Mouse (Mus musculus) hindbrain, embryonic 16.5 days (tissue): ENCODE data around the gene Nkx2-9. TPM values are rescaled to one million over a fixed set of nuclear protein-coding genes. Genes with fewer than 3 reads are reported as not detected.

ENCODE experiments used
- ATAC-seq: fragments of 200-750 bp; cut with Nextera tagmentation; 2 replicates; pipeline ENCODE4 v1.8.0; 2017; ENCODE audit warnings: moderate TSS enrichment, moderate library complexity
- H3K27ac ChIP-seq: fragments of 300-500 bp; sonication (generic); 2 replicates; pipeline ENCODE4 v1.5.1; 2014; ENCODE audit warnings: low read depth, mild to moderate bottlenecking, control low read depth, low read length, moderate library complexity
- H3K27me3 ChIP-seq: fragments of 300-500 bp; sonication (generic); replicated peaks from 2 replicates; pipeline ENCODE4 v1.6.1; 2014; ENCODE audit warnings: low read length; ENCODE audit not compliant: control insufficient read depth, insufficient read depth
- H3K36me3 ChIP-seq: fragments of 300-500 bp; sonication (generic); 2 replicates; pipeline ENCODE4 v1.6.1; 2014; ENCODE audit warnings: mild to moderate bottlenecking, low read length, moderate library complexity, mixed read lengths; ENCODE audit not compliant: control insufficient read depth, insufficient read depth
- H3K4me1 ChIP-seq: fragments of 300-500 bp; sonication (generic); 2 replicates; pipeline ENCODE4 v1.6.1; 2014; ENCODE audit warnings: low read depth, low read length; ENCODE audit not compliant: control insufficient read depth, insufficient read depth
- H3K4me2 ChIP-seq: fragments of 300-500 bp; sonication (generic); 2 replicates; pipeline ENCODE4 v1.6.1; 2014; ENCODE audit warnings: mild to moderate bottlenecking, low read length, control low read depth, moderate library complexity
- H3K4me3 ChIP-seq: fragments of 300-500 bp; sonication (generic); 2 replicates; pipeline ENCODE4 v1.5.1; 2014; ENCODE audit warnings: mild to moderate bottlenecking, low read length, control low read depth, moderate library complexity
- H3K9ac ChIP-seq: fragments of 300-500 bp; sonication (generic); 2 replicates; pipeline ENCODE4 v1.6.1; 2014; ENCODE audit warnings: low read depth, mild to moderate bottlenecking, control low read depth, low read length, moderate library complexity
- H3K9me3 ChIP-seq: fragments of 300-500 bp; sonication (generic); 2 replicates; pipeline ENCODE4 v1.6.1; 2014; ENCODE audit warnings: mild to moderate bottlenecking, low read length, moderate library complexity; ENCODE audit not compliant: control insufficient read depth
- WGBS: fragments of 180-500 bp; shearing (Covaris S2); extraction: QIAGEN DNeasy Blood & Tissue Kit; methylation state at CpG from one replicate; pipeline ENCODE4 v1.1.7; 2014; 5-methylcytosine and 5-hydroxymethylcytosine counted together
- polyA plus RNA-seq: library from polyadenylated mRNA; unstranded; fragments of >200 nt; fragmentation: Nextera tagmentation; extraction: Ambion mirVana; gene quantifications from 2 replicates; pipeline ENCODE4 v1.2.1, GENCODE M21; 2015

The Nkx2-9 gene
- not detected in 2 replicates for polyA plus RNA-seq

GRCm38 (mm10) chr12:56612761-56613437 is at the start of gene Nkx2-9:
TSS of gene Nkx2-9 (minus strand) at chr12:56613284.
- H3K27me3 ChIP-seq = peaks cover 77% of the 10 kb centered on the region

DNA sequence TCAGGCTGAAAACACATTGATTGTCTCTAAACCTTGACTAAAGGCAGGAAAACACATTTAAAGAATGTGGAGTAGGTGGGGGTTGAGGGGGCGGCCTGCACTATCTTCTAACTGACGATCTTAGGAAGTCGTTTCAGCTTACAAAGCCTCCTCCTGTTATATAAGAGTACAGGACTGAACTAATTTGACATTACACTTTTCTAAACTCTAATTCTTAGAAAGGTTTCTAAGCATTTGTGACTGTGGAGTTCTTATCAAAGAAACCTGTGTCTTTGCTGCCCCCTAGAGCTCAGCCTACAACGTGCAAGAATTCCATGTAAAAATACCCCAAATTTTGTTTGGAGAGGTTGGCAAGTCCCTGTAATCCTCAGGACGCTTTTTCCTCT is 24.1 kb upstream of the Nkx2-9 start:
- H3K4me3 ChIP-seq = peak overlapping the region; percentile 14; the same call in 1 of the 2 replicates
- no peaks in the 10 kb centered on the region for H3K4me1 ChIP-seq
- WGBS = 9% methylated on average over 5 of the region's 5 CpGs
- H3K27me3 ChIP-seq = peaks cover 5% of the 10 kb centered on the region
- H3K9ac ChIP-seq = no peak overlapping the region
- peak; percentile 76 for ATAC-seq
- H3K4me2 ChIP-seq = peak overlapping the region; percentile 46
- no peaks in the 10 kb centered on the region for H3K9me3 ChIP-seq
- no peaks in the 10 kb centered on the region for H3K36me3 ChIP-seq
- no peak overlapping the region for H3K27ac ChIP-seq

More at GRCm38 (mm10) chr12:56612761-56613437, at the start of gene Nkx2-9:
- WGBS = 1% methylated on average over 40 of the region's 40 CpGs
- no peaks in the 10 kb centered on the region for H3K9me3 ChIP-seq
- H3K4me3 ChIP-seq = peak within 1 kb of the TSS; percentile 39
- no peak within 1 kb of the TSS for H3K27ac ChIP-seq
- H3K4me1 ChIP-seq = peaks cover 13% of the 10 kb centered on the region
- ATAC-seq = no peak
- peak within 1 kb of the TSS; percentile 15; the same call in 1 of the 2 replicates for H3K9ac ChIP-seq
- peak within 1 kb of the TSS; percentile 63 for H3K4me2 ChIP-seq
- no peaks in the 10 kb centered on the region for H3K36me3 ChIP-seq

DNA sequence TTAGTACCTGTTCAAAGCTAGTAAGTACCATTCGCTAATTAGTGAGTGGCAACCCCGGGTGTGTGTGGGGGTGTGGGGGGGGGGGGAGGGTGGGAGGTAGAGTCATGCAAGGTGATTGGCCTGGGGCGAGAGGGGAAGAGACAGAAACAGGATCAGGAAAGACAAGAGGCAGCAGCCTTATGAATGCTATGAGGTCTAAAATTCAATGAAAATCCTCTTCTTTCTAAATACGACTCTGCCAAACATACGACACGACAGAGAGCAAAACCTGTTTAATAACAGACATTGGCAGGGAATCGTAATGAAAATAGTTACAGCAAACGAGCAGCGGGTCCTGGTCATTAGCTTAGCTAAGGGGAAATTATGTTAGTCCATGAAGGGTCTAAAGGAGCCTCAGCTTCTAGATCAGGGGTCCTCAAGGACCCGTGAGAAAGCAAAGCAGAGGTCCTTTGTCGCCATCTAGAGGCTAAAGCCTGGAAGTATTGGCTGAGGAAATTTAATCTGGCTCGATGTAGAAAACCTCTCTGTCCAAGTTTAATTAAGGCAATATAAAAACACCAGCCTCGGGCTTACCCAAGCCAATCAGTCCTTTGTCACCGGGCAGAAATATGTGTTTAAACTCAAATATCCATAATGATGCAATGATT is 23.6 kb upstream of the Nkx2-9 start:
- 23% methylated on average over 14 of the region's 14 CpGs for WGBS
- peak overlapping the region; percentile 46 for H3K4me2 ChIP-seq
- ATAC-seq = peak; percentile 92
- H3K4me1 ChIP-seq = no peaks in the 10 kb centered on the region
- no peak overlapping the region for H3K9ac ChIP-seq
- H3K4me3 ChIP-seq = peak overlapping the region; percentile 14; the same call in 1 of the 2 replicates
- no peak overlapping the region for H3K27ac ChIP-seq
- peaks cover 5% of the 10 kb centered on the region for H3K27me3 ChIP-seq
- no peaks in the 10 kb centered on the region for H3K36me3 ChIP-seq
- H3K9me3 ChIP-seq = no peaks in the 10 kb centered on the region

DNA sequence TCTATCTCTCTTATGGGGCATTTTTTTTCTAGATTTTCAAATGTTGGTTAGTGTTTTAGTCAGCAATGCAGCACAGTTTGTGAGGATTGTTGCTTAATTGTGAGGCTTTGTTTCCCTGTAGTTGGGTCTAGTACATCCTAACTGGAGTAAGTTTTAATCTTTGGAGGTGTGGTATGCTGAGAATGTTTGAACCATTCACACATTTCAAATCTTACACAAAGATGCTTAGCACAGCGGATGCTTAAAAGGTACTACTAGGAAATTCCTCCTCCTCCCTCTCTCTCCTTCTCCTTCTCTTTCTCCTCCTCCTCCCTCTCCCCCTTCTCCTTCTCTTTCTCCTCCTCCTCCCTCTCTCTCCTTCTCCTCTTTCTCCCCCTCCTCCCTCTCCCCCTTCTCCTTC is 3.0 kb upstream of the Nkx2-9 start:
- Histone ChIP-seq H3K27me3 (peaks cover 68% of the 10 kb centered on the region), H3K9me3 (no peaks in the 10 kb centered on the region), H3K4me1 (peaks cover 13% of the 10 kb centered on the region), H3K36me3 (no peaks in the 10 kb centered on the region), H3K4me2 (no peak overlapping the region), H3K4me3 (no peak overlapping the region), H3K9ac (no peak overlapping the region), H3K27ac (no peak overlapping the region)
- WGBS = 8% methylated on average over 1 of the region's 1 CpGs
- ATAC-seq = no peak

- WGBS = 7% methylated on average over 6 of the region's 6 CpGs
Observed at GRCm38 (mm10) chr12:56615391-56615790, 2.3 kb upstream of the Nkx2-9 start.

DNA sequence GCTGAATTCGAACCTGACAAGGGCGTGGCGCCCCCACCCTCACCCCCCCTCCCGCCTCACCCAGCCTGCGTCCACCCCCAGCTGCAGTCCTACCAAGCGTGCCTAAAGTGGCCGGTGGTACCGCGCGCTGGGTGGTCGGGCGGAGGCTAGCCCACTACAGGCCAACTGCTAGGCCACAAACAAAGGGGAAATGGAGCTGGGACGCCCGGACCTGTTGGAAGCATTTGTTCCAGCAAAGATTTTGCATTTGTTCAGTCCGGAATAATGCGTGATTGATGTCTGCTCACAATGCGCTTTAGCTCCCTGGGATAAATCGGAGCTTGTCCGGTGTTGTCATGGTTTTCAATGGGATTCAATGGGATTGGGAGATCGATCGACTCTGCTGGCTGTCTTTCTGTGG is 1.4 kb upstream of the Nkx2-9 start:
- Histone ChIP-seq H3K27me3 (peaks cover 75% of the 10 kb centered on the region), H3K4me1 (peaks cover 13% of the 10 kb centered on the region), H3K27ac (no peak overlapping the region), H3K9me3 (no peaks in the 10 kb centered on the region), H3K36me3 (no peaks in the 10 kb centered on the region), H3K4me3 (no peak overlapping the region), H3K9ac (no peak overlapping the region), H3K4me2 (no peak overlapping the region)
- ATAC-seq = no peak
- under 1% methylated on average over 21 of the region's 21 CpGs for WGBS

More at GRCm38 (mm10) chr12:56615391-56615790, 2.3 kb upstream of the Nkx2-9 start:
- Histone ChIP-seq H3K9me3 (no peaks in the 10 kb centered on the region), H3K27me3 (peaks cover 69% of the 10 kb centered on the region), H3K27ac (no peak overlapping the region), H3K4me2 (no peak overlapping the region), H3K9ac (no peak overlapping the region), H3K4me1 (peaks cover 13% of the 10 kb centered on the region), H3K4me3 (no peak overlapping the region), H3K36me3 (no peaks in the 10 kb centered on the region)
- no peak for ATAC-seq

DNA sequence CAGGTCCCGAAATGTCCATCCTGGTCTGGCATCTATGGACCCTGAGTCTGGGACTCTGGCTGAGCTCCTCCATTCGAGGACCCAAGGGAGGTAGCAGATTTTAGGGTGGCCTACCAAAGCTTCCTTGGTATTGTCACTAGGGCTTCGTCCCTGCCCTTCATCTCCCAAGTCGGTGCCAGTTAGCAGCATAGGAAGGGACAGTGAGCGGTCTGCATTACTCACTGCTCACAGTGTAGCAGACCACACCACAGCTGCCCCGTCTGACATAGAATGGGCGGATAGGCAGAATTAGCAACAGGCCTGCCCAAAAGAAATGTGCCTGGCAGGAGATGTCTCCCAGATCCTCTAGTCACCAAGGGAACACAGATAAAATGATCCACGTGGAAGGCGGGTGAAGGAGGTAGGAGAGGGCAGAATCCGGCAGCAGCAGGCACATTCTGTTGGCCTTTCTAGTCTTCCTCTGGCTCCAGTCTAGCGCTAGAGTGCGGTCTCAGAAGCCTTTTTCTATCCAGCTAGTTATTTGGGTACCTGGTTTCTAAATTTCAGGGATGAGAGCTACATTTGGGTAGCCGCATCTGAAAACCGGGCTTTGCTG is 929 bp upstream of the Nkx2-9 start:
- H3K4me2 ChIP-seq = no peak overlapping the region
- no peak overlapping the region for H3K9ac ChIP-seq
- WGBS = 2% methylated on average over 14 of the region's 14 CpGs
- H3K27ac ChIP-seq = no peak overlapping the region
- no peaks in the 10 kb centered on the region for H3K9me3 ChIP-seq
- H3K27me3 ChIP-seq = peaks cover 75% of the 10 kb centered on the region
- H3K4me3 ChIP-seq = no peak overlapping the region
- ATAC-seq = no peak
- H3K4me1 ChIP-seq = peaks cover 13% of the 10 kb centered on the region
- H3K36me3 ChIP-seq = no peaks in the 10 kb centered on the region

DNA sequence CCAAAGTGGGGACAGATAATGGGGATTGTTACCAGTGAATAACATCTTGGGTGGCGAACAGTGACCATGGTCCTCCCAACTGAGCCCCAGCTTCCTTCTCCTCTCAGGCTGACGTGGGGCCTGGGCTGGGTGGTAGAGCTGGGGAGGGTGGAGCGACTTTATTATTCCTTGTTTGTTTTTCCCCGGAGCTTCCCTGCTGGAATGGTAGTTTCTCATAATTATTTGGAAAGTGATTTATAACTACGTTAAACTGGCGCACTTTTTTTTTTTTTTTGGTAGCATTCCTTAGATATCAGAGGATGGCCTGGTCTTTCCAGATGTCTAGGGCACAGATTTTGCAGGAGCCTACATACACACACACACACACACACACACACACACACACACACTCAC is 350 bp upstream of the Nkx2-9 start:
- no peak for ATAC-seq
- WGBS = 2% methylated on average over 6 of the region's 6 CpGs

DNA sequence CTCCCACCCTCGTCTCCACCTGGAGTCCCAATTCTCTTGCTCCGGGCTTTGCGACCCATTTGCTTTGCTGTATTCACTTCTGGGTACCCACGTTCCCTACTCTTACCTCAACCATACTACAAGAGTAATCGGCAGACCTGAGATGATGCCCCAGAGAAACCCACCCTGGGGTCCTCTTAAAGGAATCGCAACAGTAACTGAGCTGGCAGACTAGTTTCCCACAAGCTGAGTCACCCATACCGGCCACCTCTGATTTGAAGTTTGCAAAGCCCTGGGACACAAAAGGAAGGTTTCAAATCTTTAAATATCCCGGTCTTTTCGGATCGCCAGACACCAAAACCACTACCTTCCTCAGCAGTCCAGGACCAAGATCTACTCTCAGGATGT is 742 bp downstream of the Nkx2-9 start:
- H3K27ac ChIP-seq = no peak overlapping the region
- WGBS = 2% methylated on average over 10 of the region's 10 CpGs
- peaks cover 13% of the 10 kb centered on the region for H3K4me1 ChIP-seq
- no peak for ATAC-seq
- peak overlapping the region; percentile 39 for H3K4me3 ChIP-seq
- H3K9ac ChIP-seq = peak overlapping the region; percentile 15; the same call in 1 of the 2 replicates
- H3K27me3 ChIP-seq = peaks cover 78% of the 10 kb centered on the region
- no peaks in the 10 kb centered on the region for H3K9me3 ChIP-seq
- H3K4me2 ChIP-seq = peak overlapping the region; percentile 63
- H3K36me3 ChIP-seq = no peaks in the 10 kb centered on the region

More for the DNA sequence above, 350 bp upstream of the Nkx2-9 start:
- Histone ChIP-seq H3K27ac (no peak overlapping the region), H3K4me3 (peak overlapping the region; percentile 11; the same call in 1 of the 2 replicates), H3K27me3 (peaks cover 77% of the 10 kb centered on the region), H3K36me3 (no peaks in the 10 kb centered on the region), H3K4me1 (peaks cover 13% of the 10 kb centered on the region), H3K9me3 (no peaks in the 10 kb centered on the region), H3K9ac (no peak overlapping the region), H3K4me2 (peak overlapping the region; percentile 37; the same call in 1 of the 2 replicates)
